Mouse (Mus musculus): Measurements from ENCODE around the gene Nthl1. TPM values are rescaled to one million over a fixed set of nuclear protein-coding genes. Genes with fewer than 3 reads are reported as not detected.

Gene Nthl1
- total RNA-seq, 4 experiments from 2014 or later: 1.8 to 3.4 (median 2.2) TPM

- DNase-seq (ENCODE audit: low spot score in 2 of 2): peak; percentile 67 to 68
Observed at GRCm38 (mm10) chr17:24628646-24629045, 3.8 kb upstream of the Nthl1 start.

DNA sequence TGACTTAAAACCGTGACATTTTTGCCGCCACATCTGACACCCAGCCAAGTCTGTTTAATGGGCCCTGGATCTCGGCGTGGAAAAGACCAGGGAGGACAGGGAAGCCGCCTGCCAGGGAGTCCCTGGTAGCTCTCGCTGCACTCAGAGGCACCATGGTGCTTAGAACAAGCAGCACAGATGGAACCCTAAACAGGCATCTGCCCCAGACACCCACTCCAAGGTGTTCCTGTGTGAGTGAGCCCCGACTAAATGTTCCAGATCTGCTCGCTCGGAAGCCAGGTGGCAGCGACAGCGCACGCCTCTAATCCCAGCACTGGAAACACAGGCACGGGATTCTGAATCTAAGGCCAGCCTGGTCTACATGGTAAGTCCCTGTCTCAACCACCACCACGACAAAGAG lies 2.4 kb upstream of the Nthl1 start:
- DNase-seq (ENCODE audit: low spot score in 2 of 2): no peak

GRCm38 (mm10) chr17:24632813-24633449 lies 451 bp downstream of the Nthl1 start:
- peak; percentile 37 to 68 for DNase-seq (ENCODE audit: low spot score in 2 of 2)

GRCm38 (mm10) chr17:24633831-24634230 lies 1.4 kb downstream of the Nthl1 start:
- DNase-seq (ENCODE audit: low spot score in 2 of 2): no peak

DNA sequence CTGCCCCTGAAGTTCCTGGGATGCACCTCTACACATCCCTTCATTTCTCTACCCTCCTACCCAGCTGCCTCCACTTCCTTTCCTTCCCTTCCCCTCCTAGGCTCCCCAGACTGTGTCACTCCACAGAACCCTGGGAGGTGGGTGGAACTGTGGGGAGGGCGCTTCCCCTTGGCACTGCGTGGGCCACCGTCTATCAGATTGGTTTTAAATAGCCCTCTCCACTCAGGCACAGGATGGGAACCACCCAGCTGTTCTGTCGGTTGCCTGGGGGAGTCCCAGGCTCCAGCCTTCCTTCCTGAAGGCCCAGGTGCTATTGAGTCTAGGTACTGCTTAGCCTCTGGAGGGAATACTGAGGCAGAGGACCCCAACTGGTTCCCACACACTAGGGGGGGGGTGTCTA lies 2.5 kb downstream of the Nthl1 start:
- DNase-seq (ENCODE audit: low spot score in 2 of 2): no peak

DNA sequence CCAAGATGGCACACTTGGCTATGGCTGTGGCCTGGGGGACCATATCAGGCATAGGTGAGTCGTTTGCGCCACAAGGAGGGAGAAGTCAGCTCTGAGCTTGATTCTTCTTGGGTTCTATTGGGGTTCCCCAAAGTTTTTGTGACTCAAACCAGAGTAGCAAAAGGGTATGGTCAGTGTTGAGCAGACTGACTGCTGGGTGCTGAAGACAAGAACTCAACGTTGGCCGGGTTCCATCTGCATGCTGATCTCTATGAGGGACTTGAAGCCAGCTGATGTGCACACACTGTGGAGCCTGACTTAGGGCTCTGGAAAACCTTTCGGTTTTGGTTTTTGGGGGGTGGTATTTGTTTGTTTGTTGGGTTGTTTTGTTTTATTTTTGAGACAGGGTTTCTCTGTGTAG lies 3.2 kb downstream of the Nthl1 start:
- DNase-seq (ENCODE audit: low spot score in 2 of 2): no peak

DNA sequence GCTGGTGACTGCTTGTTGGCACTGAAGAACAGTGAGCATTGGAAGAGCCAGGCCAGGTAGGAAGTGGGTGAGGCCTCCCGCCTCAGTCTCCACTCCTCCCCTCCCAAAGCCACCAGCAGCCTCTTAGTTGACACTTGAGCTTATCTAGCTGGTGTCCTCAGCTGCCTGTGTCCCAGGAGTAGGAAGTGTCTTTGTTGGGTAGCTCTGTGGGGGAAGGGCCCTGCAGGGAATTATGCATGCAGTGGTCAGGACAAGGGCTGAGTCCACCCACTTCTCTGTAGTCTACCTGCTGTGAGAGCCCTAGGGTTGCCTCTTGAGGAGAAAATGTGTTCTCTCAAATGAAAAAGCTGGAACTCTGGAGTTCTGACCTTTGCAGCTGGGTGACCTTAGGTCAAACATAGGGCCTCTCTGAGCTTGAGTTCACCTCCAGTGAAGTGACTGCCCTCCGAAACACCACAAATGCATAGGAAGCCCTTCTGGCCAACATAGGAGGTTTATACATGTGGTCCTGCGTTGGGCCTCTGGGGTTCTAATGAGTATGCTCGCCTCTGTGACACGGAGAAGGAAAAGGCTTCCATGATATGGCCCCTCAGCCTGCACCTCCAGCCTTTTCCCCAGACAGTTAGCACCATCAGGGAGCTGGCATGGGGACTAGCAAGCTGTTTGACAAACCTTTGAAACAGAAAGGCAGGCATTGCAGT lies 4.5 kb downstream of the Nthl1 start:
- DNase-seq (ENCODE audit: low spot score in 2 of 2): no peak

DNA sequence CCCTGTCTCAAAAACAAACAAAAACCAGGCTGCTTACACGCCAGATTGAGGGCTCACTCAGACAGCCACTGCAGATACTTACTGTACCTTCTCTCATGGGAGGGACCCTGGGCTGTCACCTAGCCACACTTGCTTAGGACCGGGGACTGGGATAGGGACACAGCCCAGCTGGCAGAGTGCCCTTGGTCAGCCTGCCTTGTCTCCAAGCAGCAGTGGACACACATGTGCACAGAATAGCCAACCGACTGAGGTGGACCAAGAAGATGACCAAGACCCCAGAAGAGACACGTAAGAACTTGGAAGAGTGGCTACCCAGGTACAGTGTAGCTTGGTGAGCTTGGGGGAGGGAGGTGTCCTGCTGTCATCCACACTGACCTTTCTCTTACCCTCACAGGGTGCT lies 5.7 kb downstream of the Nthl1 start:
- no peak for DNase-seq (ENCODE audit: low spot score in 2 of 2)

DNA sequence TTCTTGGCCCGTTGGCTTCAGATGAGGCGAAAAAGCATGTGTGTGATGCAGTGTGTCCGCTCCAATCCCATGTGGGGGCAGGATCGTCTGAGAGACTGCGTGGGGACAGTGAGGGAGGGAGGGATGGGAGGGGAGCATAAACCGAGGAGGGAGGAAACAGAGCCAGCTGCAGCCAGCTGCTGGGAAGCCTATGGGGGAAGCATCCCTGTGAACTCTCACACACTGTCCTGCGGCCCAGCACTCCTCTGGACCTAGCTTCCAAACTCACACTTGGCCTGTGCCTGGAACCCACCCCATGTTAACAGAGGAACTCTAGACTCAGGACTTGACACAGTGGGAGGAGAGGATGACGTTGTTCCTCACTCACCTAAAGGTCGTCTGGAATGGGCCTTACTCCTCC lies 6.4 kb downstream of the Nthl1 start:
- no peak for DNase-seq (ENCODE audit: low spot score in 2 of 2)

GRCm38 (mm10) chr17:24639571-24639988 lies 7.1 kb downstream of the Nthl1 start:
- no peak for DNase-seq (ENCODE audit: low spot score in 2 of 2)

DNA sequence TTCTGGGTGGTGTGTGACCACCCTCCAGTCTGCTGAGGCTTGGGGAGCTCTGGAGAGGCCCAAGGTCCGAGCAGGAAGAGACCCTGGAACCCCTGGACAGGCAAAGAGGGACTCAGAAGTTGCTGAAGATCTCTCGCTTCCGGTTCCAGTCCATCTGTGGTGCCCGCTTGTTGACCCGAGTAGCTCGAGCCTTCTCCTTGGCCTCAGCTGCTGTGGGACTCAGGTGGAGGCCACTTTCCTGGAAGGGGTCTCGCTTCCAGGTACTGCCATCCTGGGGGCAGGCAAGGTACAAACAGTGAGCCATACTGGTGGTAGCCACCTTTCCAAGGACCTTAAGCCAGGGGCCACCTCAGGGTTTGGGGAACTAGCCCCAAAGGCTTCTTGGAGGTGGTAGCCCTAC lies 7.6 kb downstream of the Nthl1 start:
- no peak for DNase-seq (ENCODE audit: low spot score in 2 of 2)

GRCm38 (mm10) chr17:24640581-24640980 lies 8.1 kb downstream of the Nthl1 start:
- no peak for DNase-seq (ENCODE audit: low spot score in 2 of 2)

GRCm38 (mm10) chr17:24641944-24642343 lies 9.5 kb downstream of the Nthl1 start:
- no peak for DNase-seq (ENCODE audit: low spot score in 2 of 2)

- DNase-seq (ENCODE audit: low spot score in 2 of 2): no peak
Observed at GRCm38 (mm10) chr17:24642791-24643343, 10.4 kb downstream of the Nthl1 start.

- DNase-seq (ENCODE audit: low spot score in 2 of 2): no peak
Observed at GRCm38 (mm10) chr17:24644030-24644715, 11.7 kb downstream of the Nthl1 start.

DNA sequence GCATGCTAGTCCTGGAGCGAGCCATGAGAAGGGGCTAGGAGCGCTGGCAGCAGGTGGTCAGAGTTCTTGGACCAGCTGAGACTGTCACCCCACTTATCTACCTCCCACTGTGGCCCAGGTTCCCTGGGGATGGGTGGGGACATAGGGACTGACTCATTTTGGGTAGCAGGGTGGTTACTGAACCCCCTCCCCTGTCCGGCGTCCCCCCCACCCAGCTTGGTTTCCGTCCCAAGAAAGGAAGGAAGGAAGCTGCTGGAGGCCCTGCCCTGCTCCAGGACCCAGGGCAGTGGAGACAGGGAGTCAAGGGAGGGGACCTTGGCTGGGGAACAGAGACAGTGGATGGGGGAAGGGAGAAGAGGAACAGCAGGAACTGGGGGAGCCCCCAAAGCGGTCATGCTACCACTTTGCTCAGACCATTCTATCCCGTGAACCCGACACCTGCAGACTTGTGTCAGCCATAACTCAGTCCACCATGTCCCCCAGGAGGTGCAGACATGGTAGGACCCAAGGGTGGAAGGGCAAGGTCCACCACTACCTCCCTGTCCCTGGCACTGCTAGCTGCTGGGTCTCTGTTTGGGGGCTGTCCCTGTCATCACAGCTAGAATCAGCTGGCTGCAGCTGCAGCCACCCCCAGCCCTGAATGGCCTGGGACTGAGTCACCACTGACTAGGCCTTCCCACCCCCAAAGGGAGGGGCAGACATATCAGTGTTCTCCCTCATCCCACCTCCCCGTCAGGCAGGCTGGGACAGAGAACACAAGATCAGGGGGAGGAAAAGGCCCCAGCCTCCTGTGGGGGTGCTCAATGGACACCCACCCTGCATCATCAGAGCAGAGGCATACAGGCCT lies 12.6 kb downstream of the Nthl1 start:
- DNase-seq (ENCODE audit: low spot score in 2 of 2): no peak

DNA sequence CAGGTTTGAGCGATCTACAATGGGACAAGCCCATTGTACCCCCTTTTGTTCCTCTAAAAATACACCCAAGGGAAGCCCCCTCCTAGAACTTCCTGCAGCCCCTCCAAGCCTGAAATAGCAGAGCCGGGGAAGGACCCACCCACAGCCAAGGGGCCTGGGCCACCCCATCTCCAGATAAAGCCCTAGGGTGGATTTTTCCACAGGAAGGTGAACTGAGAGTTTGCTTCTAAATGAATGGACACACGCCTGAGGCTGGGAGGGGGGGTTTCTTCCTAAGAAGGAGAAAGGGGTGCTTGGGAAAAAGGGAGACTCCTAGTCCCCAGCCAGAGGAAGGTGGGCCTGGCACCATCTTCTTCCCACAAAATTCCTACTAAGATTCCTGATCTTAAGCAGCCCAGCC lies 13.4 kb downstream of the Nthl1 start:
- no peak for DNase-seq (ENCODE audit: low spot score in 2 of 2)

GRCm38 (mm10) chr17:24646381-24646780 lies 13.9 kb downstream of the Nthl1 start:
- no peak for DNase-seq (ENCODE audit: low spot score in 2 of 2)

GRCm38 (mm10) chr17:24647493-24647892 lies 15.0 kb downstream of the Nthl1 start:
- no peak for DNase-seq (ENCODE audit: low spot score in 2 of 2)

DNA sequence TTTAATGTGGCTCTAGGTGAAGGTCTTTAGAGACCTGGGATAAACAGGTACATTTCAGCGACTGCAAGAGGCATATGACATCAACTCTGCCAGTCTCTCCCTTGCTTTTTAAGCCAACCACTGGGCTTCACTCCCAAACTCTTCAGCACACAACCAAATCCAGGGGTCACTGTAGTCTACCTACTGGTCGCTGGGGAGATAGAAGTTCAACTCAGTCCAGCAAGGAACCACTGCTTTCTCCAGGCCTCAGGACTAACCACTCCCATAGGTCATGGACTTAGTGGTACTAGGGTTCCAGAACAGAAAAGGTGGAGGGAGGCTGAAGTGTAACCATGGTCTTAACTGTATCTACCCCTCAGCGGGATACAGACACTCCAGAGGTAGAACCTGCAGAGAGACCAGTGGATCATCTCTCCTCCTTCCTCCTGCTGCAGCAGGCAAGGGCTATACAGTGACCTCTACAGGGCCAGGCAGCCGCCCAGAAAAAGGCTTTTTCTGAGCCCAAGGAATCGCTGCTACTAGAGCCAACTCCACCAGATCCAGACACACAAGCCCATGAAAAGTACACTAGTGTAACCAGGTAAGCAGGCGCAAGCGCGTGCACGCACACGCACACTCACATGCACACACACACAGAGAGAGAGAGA lies 16.4 kb downstream of the Nthl1 start:
- DNase-seq (ENCODE audit: low spot score in 2 of 2): no peak

DNA sequence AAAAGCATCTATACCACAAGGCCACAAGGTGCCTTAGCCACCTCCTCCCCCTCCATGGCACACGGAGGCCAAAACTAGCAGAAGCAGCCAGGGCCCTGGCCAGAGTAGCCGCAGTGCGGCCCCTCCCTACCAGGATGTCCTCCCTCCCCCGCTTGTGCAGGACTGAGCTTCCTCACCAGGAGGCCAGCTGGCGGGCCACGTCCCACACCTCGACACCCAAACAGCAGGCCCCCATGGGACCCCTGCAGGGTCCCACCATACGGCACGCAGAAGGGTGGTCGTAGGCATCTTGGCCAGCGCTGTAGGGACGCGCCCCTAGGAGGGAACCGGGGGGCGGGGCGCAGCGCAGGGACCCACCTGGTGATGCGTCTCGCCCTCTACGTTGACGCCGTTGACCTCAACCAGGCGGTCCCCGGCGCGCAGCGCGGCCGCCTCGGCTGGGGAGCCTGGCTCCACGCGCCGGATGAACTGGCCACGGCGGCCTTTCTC lies 17.1 kb downstream of the Nthl1 start:
- no peak for DNase-seq (ENCODE audit: low spot score in 2 of 2)

All from gastrocnemius, adult 8-10 months (tissue).